Mouse (Mus musculus): ENCODE results near the gene Grin2c. TPM values are rescaled to one million over a fixed set of nuclear protein-coding genes. Genes with fewer than 3 reads are reported as not detected.

Grin2c gene
- total RNA-seq (2023): not detected

DNA sequence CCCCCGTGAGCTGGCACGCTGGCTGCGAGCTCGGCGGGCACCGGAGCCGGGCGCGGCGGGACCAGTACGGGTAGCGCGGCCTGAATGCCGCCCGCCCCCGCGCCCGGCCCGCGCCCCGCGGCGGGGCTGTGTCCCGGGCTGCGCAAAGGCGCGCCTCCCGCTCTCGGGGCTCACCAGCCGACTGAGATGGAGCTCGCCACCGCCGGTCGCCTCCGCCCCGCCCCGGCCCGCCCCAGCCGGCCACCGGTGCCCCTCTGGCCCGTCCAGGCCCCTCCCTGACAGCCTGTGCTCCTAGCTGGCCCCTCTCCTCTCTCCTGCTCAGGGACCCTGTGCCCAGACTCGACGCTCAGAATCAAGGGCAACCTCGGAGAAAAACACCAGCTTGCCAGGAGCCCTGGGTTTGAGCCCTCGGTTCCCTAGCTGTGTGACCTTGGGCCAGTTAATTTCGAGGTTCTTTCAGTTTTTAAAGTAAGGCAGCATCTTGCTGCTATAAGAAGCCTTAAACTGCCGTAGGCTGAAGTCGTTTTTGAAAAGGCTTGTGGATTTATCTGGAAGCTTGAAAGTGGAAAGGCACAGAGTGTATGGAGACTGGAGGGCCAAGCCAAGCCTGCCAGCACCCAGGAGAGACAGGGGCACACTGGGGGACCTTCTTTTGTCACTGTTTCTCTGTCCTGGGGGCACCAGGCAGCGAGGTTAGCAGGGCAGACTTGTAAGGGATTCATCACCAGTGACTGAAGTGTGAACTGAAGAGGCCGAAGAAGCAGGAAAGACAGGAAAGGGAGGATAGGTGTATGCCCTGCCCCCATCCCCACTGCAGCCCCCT, at the start of gene Grin2c:
TSS of gene Grin2c (minus strand) at position 183 of the 823 bp plus-strand sequence.

DNA sequence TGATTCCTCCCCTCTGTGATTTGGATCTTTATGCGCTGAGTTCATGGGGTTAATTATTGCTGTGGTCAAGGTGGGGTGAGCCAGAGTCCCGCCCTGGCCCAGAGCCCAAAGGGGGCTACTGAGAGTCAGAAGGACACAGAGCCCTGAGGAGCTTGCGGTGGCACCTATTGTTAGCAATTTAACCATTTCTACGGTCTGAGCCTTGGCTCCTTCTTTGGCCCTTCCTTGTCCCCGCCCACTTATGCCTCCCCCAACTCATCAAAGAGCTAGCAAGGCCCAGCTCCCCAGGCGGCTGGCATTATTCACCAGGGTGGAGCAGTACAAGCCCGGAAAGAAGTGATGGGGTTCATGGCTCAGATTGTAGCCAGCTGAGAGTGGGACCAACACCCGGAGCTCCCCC, 39.8 kb upstream of the Grin2c start, which contains the start of gene Otop2:
TSS of gene Otop2 (plus strand) at position 301 of the 400 bp plus-strand sequence.

DNA sequence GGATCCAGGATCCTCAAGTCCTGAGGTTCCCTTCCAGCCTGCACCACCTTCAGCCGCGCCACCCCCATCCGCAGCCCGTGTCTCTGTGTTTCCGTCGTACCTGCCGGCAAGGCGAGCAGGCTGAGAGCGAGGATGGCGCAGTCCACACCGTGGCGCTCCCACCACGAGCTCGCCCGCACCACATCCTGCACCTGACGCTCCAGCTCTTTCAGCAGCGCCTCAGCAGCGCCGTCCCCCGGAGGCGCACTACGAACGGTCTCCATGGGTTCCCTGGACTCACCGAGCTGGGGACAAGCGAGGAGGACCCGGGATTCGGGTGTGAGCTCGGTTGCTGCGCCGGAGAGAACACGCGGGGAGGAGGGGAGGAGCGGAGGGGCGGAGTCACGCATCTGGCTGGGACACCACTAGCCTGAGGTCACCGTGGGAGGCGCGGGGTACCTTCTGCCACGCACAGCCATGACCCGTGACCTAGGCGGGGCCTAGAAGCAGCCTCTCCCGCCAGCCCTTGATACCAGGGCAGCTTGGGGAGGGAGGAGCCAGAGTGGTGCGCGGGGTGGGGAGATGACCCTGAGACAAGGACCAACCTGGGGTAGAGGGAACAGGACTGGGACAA, 30.3 kb upstream of the Grin2c start, which contains the start of gene Fads6:
TSS of gene Fads6 (minus strand) at position 450 of the 613 bp plus-strand sequence.

DNA sequence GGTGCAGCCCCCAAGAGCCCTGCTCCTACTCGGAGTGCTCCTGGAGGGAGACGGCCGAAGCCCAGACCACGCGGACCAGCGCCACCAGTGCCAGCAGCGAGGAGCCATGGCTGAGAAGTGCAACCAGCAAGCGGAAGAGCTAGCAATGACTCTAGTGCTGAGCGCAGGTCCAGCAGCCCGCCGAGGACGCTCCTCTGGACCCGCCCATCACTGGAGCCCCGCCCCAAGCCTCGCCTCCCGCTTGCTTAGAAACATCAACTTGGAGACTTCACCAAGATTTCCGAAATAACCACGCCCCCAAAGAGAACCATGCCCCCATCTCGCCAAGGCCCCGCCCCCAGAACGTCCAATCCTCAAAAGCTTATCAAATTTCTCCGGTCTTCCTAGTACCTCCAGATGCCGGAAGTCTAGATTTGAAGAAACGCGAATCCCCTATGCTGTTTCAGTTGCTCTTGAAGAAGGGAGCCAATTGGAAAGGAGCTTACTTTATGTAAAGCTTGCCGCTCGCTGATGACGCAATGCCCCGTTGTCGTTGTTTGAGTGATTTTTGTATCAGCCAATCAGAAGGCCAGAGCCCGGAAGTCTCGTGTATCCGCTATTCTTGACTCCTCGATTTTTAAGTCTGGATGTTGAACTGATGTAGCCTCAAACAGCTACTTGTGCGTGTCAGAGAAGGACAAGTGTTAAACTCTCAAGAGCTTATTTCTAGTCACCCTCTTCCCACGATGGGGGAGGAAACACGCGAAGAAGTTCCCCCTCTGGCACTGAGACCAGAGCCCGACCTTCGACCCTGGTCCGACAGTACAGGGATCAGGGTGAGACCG, 9.9 kb upstream of the Grin2c start, which contains the start of gene Fdxr:
TSS of gene Fdxr (minus strand) at position 271 of the 824 bp plus-strand sequence.

Other genes starting within 250 kb of the Grin2c start
- gene Cd300ld4, start 240.2 kb downstream of the Grin2c start, total RNA-seq (2023): not detected
- 1 to 10 TPM in 1 of 2 experiments, not detected in 1; 1.0 TPM for gene Cd300ld5, start 229.5 kb downstream of the Grin2c start, total RNA-seq (2023)
- 1 to 10 TPM in 1 of 2 experiments, not detected in 1; 1.0 TPM for gene Cd300ld3, start 218.8 kb downstream of the Grin2c start, total RNA-seq (2023)
- under 1 TPM in 1 of 2 experiments, not detected in 1; 0.93 TPM for gene Cd300e, start 205.1 kb downstream of the Grin2c start, total RNA-seq (2023)
- gene Rab37, start 175.8 kb downstream of the Grin2c start, total RNA-seq (2023): 10 to 100 TPM; 44.7 to 51.2 TPM
- 1 to 10 TPM in 1 of 2 experiments, under 1 TPM in 1; 0.68 to 1.0 TPM for gene Cd300lf, start 133.3 kb downstream of the Grin2c start, total RNA-seq (2023)
- gene Slc9a3r1, start 103.9 kb downstream of the Grin2c start, total RNA-seq (2023): 100 to 1,000 TPM; 207 to 214 TPM
- 10 to 100 TPM; 15.5 to 25.2 TPM for gene Tmem104, start 79.8 kb downstream of the Grin2c start, total RNA-seq (2023)
- gene Nat9, start 79.4 kb downstream of the Grin2c start, total RNA-seq (2023): 1 to 10 TPM; 5.2 to 5.5 TPM
- 10 to 100 TPM; 22.5 to 25.4 TPM for gene Fdxr, start 9.8 kb upstream of the Grin2c start, total RNA-seq (2023)
- 1 to 10 TPM; 1.1 to 1.2 TPM for gene Fads6, start 30.4 kb upstream of the Grin2c start, total RNA-seq (2023)
- gene Otop2, start 39.9 kb upstream of the Grin2c start, total RNA-seq (2023): not detected
- not detected for gene Ush1g, start 54.8 kb upstream of the Grin2c start, total RNA-seq (2023)
- not detected for gene Otop3, start 67.5 kb upstream of the Grin2c start, total RNA-seq (2023)
- 10 to 100 TPM; 47.2 to 49.2 TPM for gene Hid1, start 100.5 kb upstream of the Grin2c start, total RNA-seq (2023)
- gene Cdr2l, start 114.7 kb upstream of the Grin2c start, total RNA-seq (2023): 1 to 10 TPM; 2.1 to 3.1 TPM
- 100 to 1,000 TPM; 120 to 151 TPM for gene Mrpl58, start 136.5 kb upstream of the Grin2c start, total RNA-seq (2023)
- 100 to 1,000 TPM; 236 to 252 TPM for gene Atp5h, start 152.7 kb upstream of the Grin2c start, total RNA-seq (2023)
- 10 to 100 TPM; 61.5 TPM for gene Kctd2, start 152.9 kb upstream of the Grin2c start, total RNA-seq (2023)
- not detected for gene Trim80, start 173.3 kb upstream of the Grin2c start, total RNA-seq (2023)
- 10 to 100 TPM; 23.8 to 32.4 TPM for gene Slc16a5, start 195.2 kb upstream of the Grin2c start, total RNA-seq (2023)
- 10 to 100 TPM; 37.1 to 43.6 TPM for gene Armc7, start 208.4 kb upstream of the Grin2c start, total RNA-seq (2023)
- 100 to 1,000 TPM; 134 to 141 TPM for gene Nt5c, start 224.6 kb upstream of the Grin2c start, total RNA-seq (2023)
- gene Jpt1, start 247.1 kb upstream of the Grin2c start, total RNA-seq (2023): 100 to 1,000 TPM; 208 to 231 TPM

Data from T-cell, adult 66 days (primary cell).